Mouse (Mus musculus) lung, postnatal 0 days (tissue): ENCODE measurements around the gene Srrm2. TPM values are rescaled to one million over a fixed set of nuclear protein-coding genes. Genes with fewer than 3 reads are reported as not detected.

ENCODE experiments used
- ATAC-seq: fragments of 200-750 bp; cut with Nextera tagmentation; 2 replicates; pipeline ENCODE4 v1.8.0; 2017; ENCODE audit warnings: moderate library complexity
- DNase-seq: peaks from one replicate; pipeline ENCODE4 v3.0.0-alpha.2; 2016; ENCODE audit warnings: low spot score
- H3K27ac ChIP-seq: fragments of 300-500 bp; sonication (generic); 2 replicates; pipeline ENCODE4 v1.5.1; 2014; ENCODE audit warnings: antibody characterized with exemption, mild to moderate bottlenecking, low read length, mixed read lengths
- H3K27me3 ChIP-seq: fragments of 300-500 bp; sonication (generic); replicated peaks from 2 replicates; pipeline ENCODE4 v1.6.1; 2014; ENCODE audit warnings: low read length, mixed read lengths; ENCODE audit not compliant: insufficient read depth
- H3K36me3 ChIP-seq: fragments of 300-500 bp; sonication (generic); 2 replicates; pipeline ENCODE4 v1.6.1; 2014; ENCODE audit warnings: low read length, mixed read lengths; ENCODE audit not compliant: insufficient read depth
- H3K4me1 ChIP-seq: fragments of 300-500 bp; sonication (generic); 2 replicates; pipeline ENCODE4 v1.6.1; 2014; ENCODE audit warnings: antibody characterized with exemption, low read depth, low read length, mixed read lengths; ENCODE audit not compliant: insufficient read depth
- H3K4me2 ChIP-seq: fragments of 300-500 bp; sonication (generic); replicated peaks from 2 replicates; pipeline ENCODE4 v1.6.1; 2014; ENCODE audit warnings: low read depth, mild to moderate bottlenecking, low read length, moderate library complexity, mixed read lengths
- H3K4me3 ChIP-seq: fragments of 300-500 bp; sonication (generic); 2 replicates; pipeline ENCODE4 v1.5.1; 2014; ENCODE audit warnings: low read depth, low read length
- H3K9ac ChIP-seq: fragments of 300-500 bp; sonication (generic); replicated peaks from 2 replicates; pipeline ENCODE4 v1.6.1; 2014; ENCODE audit warnings: low read depth, mild to moderate bottlenecking
- H3K9me3 ChIP-seq: fragments of 300-500 bp; sonication (generic); 2 replicates; pipeline ENCODE4 v1.6.1; 2016; ENCODE audit warnings: low read length, mixed read lengths
- CTCF ChIP-seq: IDR thresholded peaks from 2 replicates; pipeline ENCODE4 v1.5.1; 2016; ENCODE audit warnings: antibody characterized with exemption, mild to moderate bottlenecking
- EP300 ChIP-seq: IDR thresholded peaks from 2 replicates; pipeline ENCODE4 v1.6.1; 2016; ENCODE audit warnings: antibody characterized with exemption, mild to moderate bottlenecking, control low read depth
- WGBS: fragments of 180-500 bp; shearing (Covaris S2); extraction: QIAGEN DNeasy Blood & Tissue Kit; methylation state at CpG from one replicate; pipeline ENCODE4 v1.1.7; 2014; 5-methylcytosine and 5-hydroxymethylcytosine counted together
- polyA plus RNA-seq: library from polyadenylated mRNA; unstranded; fragments of >200 nt; fragmentation: Nextera tagmentation; extraction: Ambion mirVana; gene quantifications from 2 replicates; pipeline ENCODE4 v1.2.1, GENCODE M21; 2015

Srrm2 gene
- polyA plus RNA-seq, 1 experiment from 2014 or later: 284 TPM

GRCm38 (mm10) chr17:23785561-23786471, 4.5 kb upstream of the Srrm2 start, which contains the start of gene Flywch2:
Gene Flywch2, minus strand, starts transcription at chr17:23786081.
- no peaks in the 10 kb centered on the region for H3K9me3 ChIP-seq
- WGBS: 2% methylated on average over 41 of the region's 43 CpGs
- H3K4me2 ChIP-seq: peak within 1 kb of the TSS; percentile 92
- peak within 1 kb of the TSS; percentile 48 for H3K4me3 ChIP-seq
- ATAC-seq (peak; percentile 78), DNase-seq (peak; percentile 82)
- H3K27me3 ChIP-seq: no peaks in the 10 kb centered on the region
- no peaks in the 10 kb centered on the region for H3K36me3 ChIP-seq
- TF ChIP-seq CTCF (peak; percentile 37), EP300 (no peak)
- H3K9ac ChIP-seq: peak within 1 kb of the TSS; percentile 48; the same call in 1 of the 2 replicates
- H3K4me1 ChIP-seq: peaks cover 7% of the 10 kb centered on the region; the same call in 1 of the 2 replicates
- no peak within 1 kb of the TSS for H3K27ac ChIP-seq

- Histone ChIP-seq H3K36me3 (no peaks in the 10 kb centered on the region), H3K4me3 (peak overlapping the region; percentile 48), H3K27me3 (no peaks in the 10 kb centered on the region), H3K4me2 (peak overlapping the region; percentile 92), H3K27ac (no peak overlapping the region), H3K9me3 (no peaks in the 10 kb centered on the region), H3K4me1 (peaks cover 9% of the 10 kb centered on the region; the same call in 1 of the 2 replicates), H3K9ac (no peak overlapping the region)
- DNase-seq: peak; percentile 48
- TF ChIP-seq EP300 (no peak), CTCF (peak; percentile 0; the same call in 1 of the 2 replicates)
- peak; percentile 31; the same call in 1 of the 2 replicates for ATAC-seq
- 14% methylated on average over 13 of the region's 13 CpGs for WGBS
Measured at GRCm38 (mm10) chr17:23786510-23786931, 3.8 kb upstream of the Srrm2 start.

- DNase-seq (no peak), ATAC-seq (no peak)
- Histone ChIP-seq H3K27ac (no peak overlapping the region), H3K4me2 (no peak overlapping the region), H3K9ac (no peak overlapping the region), H3K4me3 (no peak overlapping the region), H3K27me3 (no peaks in the 10 kb centered on the region), H3K4me1 (peaks cover 9% of the 10 kb centered on the region; the same call in 1 of the 2 replicates), H3K9me3 (no peaks in the 10 kb centered on the region), H3K36me3 (no peaks in the 10 kb centered on the region)
- no peak for TF ChIP-seq EP300
- TF ChIP-seq CTCF: no peak
- 87% methylated on average over 4 of the region's 4 CpGs for WGBS
Measured at GRCm38 (mm10) chr17:23788973-23789372, 1.4 kb upstream of the Srrm2 start.

GRCm38 (mm10) chr17:23789749-23790268, 523 bp upstream of the Srrm2 start:
- H3K4me3 ChIP-seq: peak overlapping the region; percentile 41
- DNase-seq (no peak), ATAC-seq (no peak)
- 17% methylated on average over 8 of the region's 8 CpGs for WGBS
- no peaks in the 10 kb centered on the region for H3K27me3 ChIP-seq
- H3K9ac ChIP-seq: peak overlapping the region; percentile 57
- H3K9me3 ChIP-seq: no peaks in the 10 kb centered on the region
- no peak for TF ChIP-seq EP300
- no peak for TF ChIP-seq CTCF
- peaks cover 9% of the 10 kb centered on the region; the same call in 1 of the 2 replicates for H3K4me1 ChIP-seq
- H3K27ac ChIP-seq: peak overlapping the region; percentile 91
- peak overlapping the region; percentile 75 for H3K4me2 ChIP-seq
- no peaks in the 10 kb centered on the region for H3K36me3 ChIP-seq

- DNase-seq (no peak), ATAC-seq (0 out of 2 replicates have a peak, but pooled peaks have one; percentile 2)
- no peak overlapping the region for H3K9ac ChIP-seq
- H3K4me3 ChIP-seq: no peak overlapping the region
- peak overlapping the region; percentile 91 for H3K27ac ChIP-seq
- no peaks in the 10 kb centered on the region for H3K36me3 ChIP-seq
- H3K9me3 ChIP-seq: no peaks in the 10 kb centered on the region
- H3K4me2 ChIP-seq: peak overlapping the region; percentile 75
- 55% methylated on average over 2 of the region's 2 CpGs for WGBS
- peaks cover 9% of the 10 kb centered on the region; the same call in 1 of the 2 replicates for H3K4me1 ChIP-seq
- TF ChIP-seq CTCF: no peak
- TF ChIP-seq EP300: no peak
- H3K27me3 ChIP-seq: no peaks in the 10 kb centered on the region
Measured at GRCm38 (mm10) chr17:23791079-23791357, 686 bp downstream of the Srrm2 start.

- Histone ChIP-seq H3K4me2 (no peak overlapping the region), H3K27ac (no peak overlapping the region), H3K27me3 (no peaks in the 10 kb centered on the region), H3K9ac (no peak overlapping the region), H3K4me3 (no peak overlapping the region), H3K4me1 (peaks cover 5% of the 10 kb centered on the region; the same call in 1 of the 2 replicates), H3K36me3 (no peaks in the 10 kb centered on the region), H3K9me3 (no peaks in the 10 kb centered on the region)
- WGBS: 92% methylated on average over 8 of the region's 8 CpGs
- DNase-seq (no peak), ATAC-seq (no peak)
- no peak for TF ChIP-seq EP300
- TF ChIP-seq CTCF: no peak
Measured at GRCm38 (mm10) chr17:23795323-23795722, 5.0 kb downstream of the Srrm2 start.
